Mouse (Mus musculus) MEL (cell line): ENCODE data around the gene Chst14. TPM values are rescaled to one million over a fixed set of nuclear protein-coding genes. Genes with fewer than 3 reads are reported as not detected.
A peak's percentile ranks its signal among the peaks of the same experiment; 100 is the strongest.

Source experiments
- DNase-seq: peaks from one replicate; pipeline ENCODE4 v3.0.0; 2011; ENCODE audit warnings: low read depth, low spot score
- H3K27ac ChIP-seq: 2 replicates; pipeline ENCODE4 v1.5.1; 2012; ENCODE audit warnings: low read depth, mild to moderate bottlenecking, control low read depth, low read length, moderate library complexity; ENCODE audit not compliant: control insufficient read depth
- H3K27me3 ChIP-seq, 2 experiments: fragments of 150-350 bp in 1 of 2; sonication (generic) in 1 of 2; 2 replicates each; pipeline ENCODE4 v1.6.1; 2012; ENCODE audit warnings: low read length in 2 of 2, mild to moderate bottlenecking in 2 of 2, improper control_type of control experiment in 1 of 2, moderate library complexity in 1 of 2; ENCODE audit not compliant: insufficient read depth in 2 of 2, control insufficient read depth in 1 of 2
- H3K36me3 ChIP-seq, 2 experiments: 2 replicates each; pipeline ENCODE4 v1.6.1; 2012 to 2014; ENCODE audit warnings: low read length in 2 of 2, improper control_type of control experiment in 1 of 2, inconsistent platforms in 1 of 2, mild to moderate bottlenecking in 1 of 2; ENCODE audit not compliant: insufficient read depth in 2 of 2, control insufficient read depth in 1 of 2
- H3K4me1 ChIP-seq, 2 experiments: fragments of 150-350 bp in 1 of 2; sonication (generic) in 1 of 2; 2 replicates each; pipeline ENCODE4 v1.6.1; 2012; ENCODE audit warnings: low read length in 2 of 2, improper control_type of control experiment in 1 of 2, mild to moderate bottlenecking in 1 of 2; ENCODE audit not compliant: insufficient read depth in 2 of 2, control insufficient read depth in 1 of 2
- H3K4me3 ChIP-seq, 2 experiments: fragments of 150-350 bp in 1 of 2; sonication (generic) in 1 of 2; 2 replicates each; pipeline ENCODE4 v1.5.1; 2012; ENCODE audit warnings: low read depth in 2 of 2, low read length in 2 of 2, mild to moderate bottlenecking in 2 of 2, moderate library complexity in 2 of 2, control low read depth in 1 of 2, improper control_type of control experiment in 1 of 2; ENCODE audit not compliant: control insufficient read depth in 1 of 2, insufficient read depth in 1 of 2
- H3K79me2 ChIP-seq: 2 replicates; pipeline ENCODE4 v1.6.1; 2012; ENCODE audit warnings: mild to moderate bottlenecking, low read length, moderate library complexity; ENCODE audit not compliant: control insufficient read depth, poor library complexity, insufficient read depth
- H3K9ac ChIP-seq: 2 replicates; pipeline ENCODE4 v1.6.1; 2012; ENCODE audit warnings: low read depth, mild to moderate bottlenecking, control low read depth, low read length, moderate library complexity; ENCODE audit not compliant: control insufficient read depth, poor library complexity, severe bottlenecking
- H3K9me3 ChIP-seq: fragments of 150-350 bp; sonication (generic); replicated peaks from 2 replicates; pipeline ENCODE4 v1.6.1; 2012; ENCODE audit warnings: mild to moderate bottlenecking, low read length, improper control_type of control experiment, moderate library complexity; ENCODE audit not compliant: insufficient read depth
- BHLHE40 ChIP-seq: IDR thresholded peaks from 2 replicates; pipeline ENCODE4 v1.6.1; 2012; ENCODE audit warnings: low read depth, mild to moderate bottlenecking, inconsistent platforms, low read length, improper control_type of control experiment, borderline replicate concordance
- CHD1 ChIP-seq: IDR thresholded peaks from 2 replicates; pipeline ENCODE4 v1.6.1; 2012; ENCODE audit warnings: low read depth, mild to moderate bottlenecking, inconsistent platforms, low read length, improper control_type of control experiment
- CHD2 ChIP-seq: IDR thresholded peaks from 2 replicates; pipeline ENCODE4 v1.6.1; 2011; ENCODE audit warnings: low read length, improper control_type of control experiment
- E2F4 ChIP-seq: IDR thresholded peaks from 2 replicates; pipeline ENCODE4 v1.6.1; 2011; ENCODE audit warnings: low read depth, low read length, improper control_type of control experiment, borderline replicate concordance
- EP300 ChIP-seq, 2 experiments: IDR thresholded peaks; 2 replicates each; pipeline ENCODE4 v1.6.1; 2011; ENCODE audit warnings: improper control_type of control experiment in 2 of 2, low read length in 2 of 2, low read depth in 1 of 2, mild to moderate bottlenecking in 1 of 2
- ETS1 ChIP-seq: IDR thresholded peaks from 2 replicates; pipeline ENCODE4 v1.6.1; 2012; ENCODE audit warnings: low read depth, mild to moderate bottlenecking, inconsistent platforms, low read length, improper control_type of control experiment, moderate library complexity
- GABPA ChIP-seq: IDR thresholded peaks from 2 replicates; pipeline ENCODE4 v1.6.1; 2012; ENCODE audit warnings: low read depth, mild to moderate bottlenecking, inconsistent platforms, low read length, improper control_type of control experiment, moderate library complexity
- GATA1 ChIP-seq: IDR thresholded peaks from 2 replicates; pipeline ENCODE4 v1.6.1; 2011; ENCODE audit warnings: low read depth, low read length, improper control_type of control experiment
- HCFC1 ChIP-seq: IDR thresholded peaks from 2 replicates; pipeline ENCODE4 v1.6.1; 2012; ENCODE audit warnings: low read depth, mild to moderate bottlenecking, inconsistent platforms, low read length, improper control_type of control experiment, moderate library complexity
- JUND ChIP-seq: IDR thresholded peaks from 2 replicates; pipeline ENCODE4 v1.6.1; 2011; ENCODE audit warnings: low read depth, mild to moderate bottlenecking, improper control_type of control experiment, low read length
- KAT2A ChIP-seq: conservative IDR thresholded peaks from 2 replicates; pipeline ENCODE4 v1.6.1; 2012; ENCODE audit warnings: low read depth, low read length, improper control_type of control experiment, inconsistent platforms
- MAFK ChIP-seq: IDR thresholded peaks from 2 replicates; pipeline ENCODE4 v1.6.1; 2011; ENCODE audit warnings: low read depth, mild to moderate bottlenecking, low read length, improper control_type of control experiment, borderline replicate concordance
- MAX ChIP-seq: IDR thresholded peaks from 2 replicates; pipeline ENCODE4 v1.6.1; 2011; ENCODE audit warnings: low read length, improper control_type of control experiment
- MAZ ChIP-seq: IDR thresholded peaks from 2 replicates; pipeline ENCODE4 v1.6.1; 2012; ENCODE audit warnings: low read depth, mild to moderate bottlenecking, inconsistent platforms, low read length, improper control_type of control experiment
- MEF2A ChIP-seq: IDR thresholded peaks from 2 replicates; pipeline ENCODE4 v1.6.1; 2014; ENCODE audit warnings: low read depth, mild to moderate bottlenecking, inconsistent platforms, low read length, improper control_type of control experiment; ENCODE audit not compliant: poor library complexity, insufficient replicate concordance, severe bottlenecking; ENCODE audit errors: extremely low read depth
- MXI1 ChIP-seq: IDR thresholded peaks from 2 replicates; pipeline ENCODE4 v1.6.1; 2011; ENCODE audit warnings: mild to moderate bottlenecking, low read depth, low read length, improper control_type of control experiment
- MYC ChIP-seq: IDR thresholded peaks from 2 replicates; pipeline ENCODE4 v1.6.1; 2011; ENCODE audit warnings: low read depth, mild to moderate bottlenecking, low read length, improper control_type of control experiment, moderate library complexity
- NELFE ChIP-seq: IDR thresholded peaks from 2 replicates; pipeline ENCODE4 v1.6.1; 2011; ENCODE audit warnings: low read depth, low read length, improper control_type of control experiment
- NRF1 ChIP-seq: IDR thresholded peaks from 2 replicates; pipeline ENCODE4 v1.6.1; 2014; ENCODE audit warnings: low read depth, mild to moderate bottlenecking, inconsistent platforms, low read length, improper control_type of control experiment, moderate library complexity; ENCODE audit not compliant: poor library complexity, insufficient read depth, severe bottlenecking
- POLR2A ChIP-seq, 2 experiments: IDR thresholded peaks; 2 replicates each; pipeline ENCODE4 v1.6.1; 2011 to 2012; ENCODE audit warnings: low read length in 2 of 2, mild to moderate bottlenecking in 2 of 2, control low read depth in 1 of 2, improper control_type of control experiment in 1 of 2, low read depth in 1 of 2, moderate library complexity in 1 of 2; ENCODE audit not compliant: control insufficient read depth in 1 of 2, insufficient read depth in 1 of 2, poor library complexity in 1 of 2
- POLR2AphosphoS2 ChIP-seq: IDR thresholded peaks from 2 replicates; pipeline ENCODE4 v1.6.1; 2011; ENCODE audit warnings: low read length, improper control_type of control experiment
- POLR2AphosphoS5 ChIP-seq: IDR thresholded peaks from 2 replicates; pipeline ENCODE4 v1.6.1; 2012; ENCODE audit warnings: low read depth, borderline replicate concordance, mild to moderate bottlenecking, inconsistent platforms, low read length, moderate library complexity, mixed read lengths
- RAD21 ChIP-seq: IDR thresholded peaks from 2 replicates; pipeline ENCODE4 v1.6.1; 2011; ENCODE audit warnings: mild to moderate bottlenecking, low read depth, low read length, improper control_type of control experiment
- RCOR1 ChIP-seq: IDR thresholded peaks from 2 replicates; pipeline ENCODE4 v1.6.1; 2012; ENCODE audit warnings: low read depth, mild to moderate bottlenecking, inconsistent platforms, low read length, improper control_type of control experiment
- SIN3A ChIP-seq: IDR thresholded peaks from 2 replicates; pipeline ENCODE4 v1.6.1; 2012; ENCODE audit warnings: low read length, improper control_type of control experiment, inconsistent platforms
- SMC3 ChIP-seq: IDR thresholded peaks from 2 replicates; pipeline ENCODE4 v1.6.1; 2011; ENCODE audit warnings: low read depth, low read length, improper control_type of control experiment
- TAL1 ChIP-seq: IDR thresholded peaks from 2 replicates; pipeline ENCODE4 v1.6.1; 2012; ENCODE audit warnings: mild to moderate bottlenecking, inconsistent platforms, low read length, moderate library complexity, mixed read lengths
- TBP ChIP-seq: IDR thresholded peaks from 2 replicates; pipeline ENCODE4 v1.8.0; 2011; ENCODE audit warnings: low read depth, low read length, improper control_type of control experiment
- TCF12 ChIP-seq: IDR thresholded peaks from 2 replicates; pipeline ENCODE4 v1.6.1; 2014; ENCODE audit warnings: low read depth, mild to moderate bottlenecking, inconsistent platforms, low read length, improper control_type of control experiment, moderate library complexity
- UBTF ChIP-seq: IDR thresholded peaks from 2 replicates; pipeline ENCODE4 v1.6.1; 2012; ENCODE audit warnings: low read depth, mild to moderate bottlenecking, inconsistent platforms, low read length, improper control_type of control experiment, moderate library complexity, borderline replicate concordance; ENCODE audit not compliant: insufficient read depth
- USF1 ChIP-seq: IDR thresholded peaks from 2 replicates; pipeline ENCODE4 v1.6.1; 2014; ENCODE audit warnings: low read depth, mild to moderate bottlenecking, inconsistent platforms, low read length, improper control_type of control experiment, moderate library complexity
- USF2 ChIP-seq, 2 experiments: IDR thresholded peaks; 2 replicates each; pipeline ENCODE4 v1.6.1; 2011 to 2012; ENCODE audit warnings: improper control_type of control experiment in 2 of 2, low read length in 2 of 2, borderline replicate concordance in 1 of 2, inconsistent platforms in 1 of 2, low read depth in 1 of 2, mild to moderate bottlenecking in 1 of 2; ENCODE audit not compliant: insufficient read depth in 1 of 2
- ZKSCAN1 ChIP-seq: IDR thresholded peaks from 2 replicates; pipeline ENCODE4 v1.6.1; 2012; ENCODE audit warnings: low read depth, mild to moderate bottlenecking, inconsistent platforms, low read length, improper control_type of control experiment, moderate library complexity
- ZMIZ1 ChIP-seq: IDR thresholded peaks from 2 replicates; pipeline ENCODE4 v1.6.1; 2012; ENCODE audit warnings: low read depth, mild to moderate bottlenecking, inconsistent platforms, low read length, improper control_type of control experiment, moderate library complexity
- ZNF384 ChIP-seq: IDR thresholded peaks from 2 replicates; pipeline ENCODE4 v1.6.1; 2012; ENCODE audit warnings: low read depth, mild to moderate bottlenecking, inconsistent platforms, low read length, improper control_type of control experiment
- polyA plus RNA-seq, 2 experiments: library from polyadenylated mRNA; stranded (reverse) in 1 of 2; unstranded in 1 of 2; fragments of >175 nt in 1 of 2; fragments of >200 nt in 1 of 2; gene quantifications; 2 replicates each; pipeline versions ENCODE4 v1.2.1 to v1.2.4; 2012; ENCODE audit warnings: low replicate concordance in 2 of 2, low read depth in 1 of 2; ENCODE audit not compliant: insufficient read length in 2 of 2, insufficient read depth in 1 of 2, missing spikeins in 1 of 2
- total RNA-seq: library from RNA; depleted of rRNA; stranded (reverse); fragments of 300-350 nt; gene quantifications from 2 replicates; pipeline ENCODE4 v1.2.3, GENCODE M21; 2012

The Chst14 gene
- total and polyA plus RNA-seq, 3 experiments = 2.2 to 5.0 TPM; not detected in 1

GRCm38 (mm10) chr2:118972687-118973376, 46.5 kb downstream of the Chst14 start:
- H3K9me3 ChIP-seq = no peaks in the 10 kb centered on the region
- H3K9ac ChIP-seq = peak overlapping the region; percentile 92
- H3K36me3 ChIP-seq = peaks cover 0 to 7% of the 10 kb centered on the region in 2 experiments; a peak in 2 of 4 replicates
- peak overlapping the region; percentile 56 for H3K27ac ChIP-seq
- H3K79me2 ChIP-seq = peaks cover 2% of the 10 kb centered on the region; the same call in 1 of the 2 replicates
- DNase-seq = peak; percentile 92
- H3K4me3 ChIP-seq = peak overlapping the region; percentile 70 to 76
- H3K4me1 ChIP-seq = peaks cover 6 to 17% of the 10 kb centered on the region in 2 experiments
- no peaks in the 10 kb centered on the region for H3K27me3 ChIP-seq
- no peak for TF ChIP-seq MAFK
- TF ChIP-seq KAT2A = no peak
- no peak for TF ChIP-seq RCOR1
- TF ChIP-seq HCFC1 = peak; percentile 63
- no peak for TF ChIP-seq TAL1
- TF ChIP-seq BHLHE40 = peak; percentile 56; the same call in 1 of the 2 replicates
- peak; percentile 91 for TF ChIP-seq MXI1
- no peak for TF ChIP-seq ZMIZ1
- 0 out of 2 replicates have a peak, but pooled peaks have one; percentile 49 for TF ChIP-seq POLR2AphosphoS2
- peak; percentile 9; the same call in 1 of the 2 replicates for TF ChIP-seq E2F4
- 0 out of 2 replicates have a peak, but pooled peaks have one; percentile 36 for TF ChIP-seq TBP
- peak; percentile 95 for TF ChIP-seq UBTF
- no peak for TF ChIP-seq MAZ
- TF ChIP-seq MYC = peak; percentile 64
- TF ChIP-seq SMC3 = peak; percentile 73
- no peak for TF ChIP-seq ZKSCAN1
- TF ChIP-seq JUND = no peak
- peak; percentile 75 for TF ChIP-seq NELFE
- TF ChIP-seq EP300 (IDR thresholded peaks at IDR 0.05; ENCODE audit: low read depth in 1 of 2, low read length in 2 of 2) = peak in 1 of 2 experiments; percentile 40; a peak in 1 of 4 replicates
- peak; percentile 65 for TF ChIP-seq NRF1
- no peak for TF ChIP-seq POLR2AphosphoS5
- TF ChIP-seq ETS1 = peak; percentile 28; the same call in 1 of the 2 replicates
- TF ChIP-seq RAD21 = peak; percentile 58
- no peak for TF ChIP-seq CHD1
- TF ChIP-seq USF2 (IDR thresholded peaks at IDR 0.05; ENCODE audit: borderline replicate concordance in 1 of 2, insufficient read depth in 1 of 2, low read depth in 1 of 2, low read length in 2 of 2) = no peak
- 0 out of 2 replicates have a peak, but pooled peaks have one; percentile 16 for TF ChIP-seq USF1
- peak; percentile 90 for TF ChIP-seq SIN3A
- TF ChIP-seq CHD2 = no peak
- no peak for TF ChIP-seq GABPA
- TF ChIP-seq POLR2A (IDR thresholded peaks at IDR 0.05; ENCODE audit: control insufficient read depth in 1 of 2, insufficient read depth in 1 of 2, low read depth in 1 of 2, low read length in 2 of 2, poor library complexity in 1 of 2) = peak; percentile 68 to 81
- TF ChIP-seq ZNF384 = peak; percentile 61
- TF ChIP-seq MAX = peak; percentile 82
- TF ChIP-seq GATA1 = 0 out of 2 replicates have a peak, but pooled peaks have one; percentile 4
- no peak for TF ChIP-seq MEF2A
- peak; percentile 44 for TF ChIP-seq TCF12
